In genomic region chrX:36561650-36562049, GRCm38 (mm10) we compare ENCODE assay signal across 8 mouse cellular contexts. TPM values are rescaled to one million over a fixed set of nuclear protein-coding genes. Genes with fewer than 3 reads are reported as not detected.
DNase-seq lines count a peak whose midpoint lies in the region; ATAC-seq and TF ChIP-seq lines count a peak whose summit lies in the region.

No protein-coding gene starts in this region.

- TF ChIP-seq CTCF in midbrain, postnatal 0 days (IDR thresholded peaks at IDR 0.05), result peak; percentile 77
- peak; percentile 82 for TF ChIP-seq CTCF in stomach, postnatal 0 days (IDR thresholded peaks at IDR 0.05; ENCODE audit: low read depth)

- no peak for ATAC-seq in hindbrain, embryonic 11.5 days (ENCODE audit: low FRiP score)
- ATAC-seq in hindbrain, embryonic 12.5 days (ENCODE audit: low FRiP score), result no peak
- no peak for ATAC-seq in embryonic facial prominence, embryonic 14.5 days (ENCODE audit: low read depth)
- ATAC-seq in midbrain, postnatal 0 days (ENCODE audit: low FRiP score), result no peak
- ATAC-seq in stomach, postnatal 0 days (ENCODE audit: low FRiP score, low TSS enrichment), result no peak

- H3K4me2 ChIP-seq in hindbrain, embryonic 11.5 days (replicated peaks; ENCODE audit: low read depth, low read length), result no peak overlapping the region
- no peak overlapping the region; the same call in 1 of the 2 replicates for H3K4me2 ChIP-seq in hindbrain, embryonic 12.5 days (replicated peaks)
- 0 out of 2 replicates have a peak overlapping the region, but pooled peaks have one; percentile 15 for H3K4me2 ChIP-seq in embryonic facial prominence, embryonic 14.5 days (ENCODE audit: low read depth, low read length)
- H3K4me2 ChIP-seq in midbrain, postnatal 0 days (ENCODE audit: low read depth, low read length, poor library complexity, severe bottlenecking), result no peak overlapping the region
- no peak overlapping the region for H3K4me2 ChIP-seq in stomach, postnatal 0 days (replicated peaks; ENCODE audit: low read depth)

- H3K27ac ChIP-seq in hindbrain, embryonic 11.5 days (ENCODE audit: low read depth, low read length), result no peak overlapping the region
- H3K27ac ChIP-seq in hindbrain, embryonic 12.5 days, result no peak overlapping the region
- H3K27ac ChIP-seq in embryonic facial prominence, embryonic 14.5 days (replicated peaks; ENCODE audit: low read depth, low read length), result no peak overlapping the region
- no peak overlapping the region for H3K27ac ChIP-seq in midbrain, postnatal 0 days (ENCODE audit: low read depth, low read length)
- H3K27ac ChIP-seq in stomach, postnatal 0 days (replicated peaks), result no peak overlapping the region

- TF ChIP-seq EP300 in stomach, postnatal 0 days (optimal IDR thresholded peaks at IDR 0.05), result no peak

- no peaks in the 10 kb centered on the region for H3K36me3 ChIP-seq in hindbrain, embryonic 11.5 days (ENCODE audit: control insufficient read depth, insufficient read depth, low read length)
- no peaks in the 10 kb centered on the region for H3K36me3 ChIP-seq in hindbrain, embryonic 12.5 days
- H3K36me3 ChIP-seq in embryonic facial prominence, embryonic 14.5 days (ENCODE audit: control insufficient read depth, insufficient read depth, low read length), result no peaks in the 10 kb centered on the region
- H3K36me3 ChIP-seq in midbrain, postnatal 0 days (ENCODE audit: insufficient read depth, low read length), result no peaks in the 10 kb centered on the region
- no peaks in the 10 kb centered on the region for H3K36me3 ChIP-seq in stomach, postnatal 0 days (ENCODE audit: control insufficient read depth, insufficient read depth, low read length)

- H3K9me3 ChIP-seq in hindbrain, embryonic 11.5 days (ENCODE audit: control insufficient read depth, low read length), result no peaks in the 10 kb centered on the region
- H3K9me3 ChIP-seq in hindbrain, embryonic 12.5 days (replicated peaks), result no peaks in the 10 kb centered on the region
- H3K9me3 ChIP-seq in embryonic facial prominence, embryonic 14.5 days (ENCODE audit: control insufficient read depth, low read length), result no peaks in the 10 kb centered on the region
- H3K9me3 ChIP-seq in midbrain, postnatal 0 days (ENCODE audit: low read length), result no peaks in the 10 kb centered on the region
- no peaks in the 10 kb centered on the region for H3K9me3 ChIP-seq in stomach, postnatal 0 days (ENCODE audit: control insufficient read depth, low read length)

- H3K4me3 ChIP-seq in hindbrain, embryonic 11.5 days (ENCODE audit: low read depth, low read length), result no peak overlapping the region
- H3K4me3 ChIP-seq in hindbrain, embryonic 12.5 days, result no peak overlapping the region
- H3K4me3 ChIP-seq in embryonic facial prominence, embryonic 14.5 days (ENCODE audit: low read depth, low read length), result no peak overlapping the region
- H3K4me3 ChIP-seq in midbrain, postnatal 0 days (ENCODE audit: low read depth, low read length), result no peak overlapping the region
- H3K4me3 ChIP-seq in stomach, postnatal 0 days (ENCODE audit: low read depth, low read length), result no peak overlapping the region

- no peaks in the 10 kb centered on the region for H3K4me1 ChIP-seq in hindbrain, embryonic 11.5 days (replicated peaks; ENCODE audit: control insufficient read depth, insufficient read depth, low read length)
- H3K4me1 ChIP-seq in hindbrain, embryonic 12.5 days, result no peaks in the 10 kb centered on the region
- H3K4me1 ChIP-seq in embryonic facial prominence, embryonic 14.5 days (ENCODE audit: control insufficient read depth, insufficient read depth, low read length), result no peaks in the 10 kb centered on the region
- H3K4me1 ChIP-seq in midbrain, postnatal 0 days (ENCODE audit: insufficient read depth, low read length), result no peaks in the 10 kb centered on the region
- H3K4me1 ChIP-seq in stomach, postnatal 0 days (replicated peaks; ENCODE audit: control insufficient read depth, insufficient read depth), result no peaks in the 10 kb centered on the region

- peak; percentile 81 for DNase-seq in hindbrain, embryonic 11.5 days (ENCODE audit: low spot score)
- peak; percentile 39 to 50 for DNase-seq in adrenal gland, postnatal 4 days (ENCODE audit: low spot score in 2 of 2)
- DNase-seq in embryonic facial prominence, embryonic 14.5 days (ENCODE audit: low spot score), result peak; percentile 23
- DNase-seq in heart, postnatal 4 days, result peak; percentile 79
- DNase-seq in left cerebral cortex, adult 18-20 months (ENCODE audit: low spot score in 2 of 2), result peak; percentile 71 to 74
- peak; percentile 71 for DNase-seq in midbrain, postnatal 0 days (ENCODE audit: low spot score)
- DNase-seq in stomach, postnatal 0 days (ENCODE audit: low spot score), result peak; percentile 73

- H3K27me3 ChIP-seq in hindbrain, embryonic 11.5 days (ENCODE audit: control insufficient read depth, insufficient read depth, low read length), result no peaks in the 10 kb centered on the region
- no peaks in the 10 kb centered on the region for H3K27me3 ChIP-seq in hindbrain, embryonic 12.5 days
- no peaks in the 10 kb centered on the region for H3K27me3 ChIP-seq in embryonic facial prominence, embryonic 14.5 days (replicated peaks; ENCODE audit: control insufficient read depth, insufficient read depth, low read length)
- H3K27me3 ChIP-seq in midbrain, postnatal 0 days (ENCODE audit: insufficient read depth, low read length), result no peaks in the 10 kb centered on the region
- no peaks in the 10 kb centered on the region for H3K27me3 ChIP-seq in stomach, postnatal 0 days (ENCODE audit: control insufficient read depth, insufficient read depth, low read length)

- no peak overlapping the region for H3K9ac ChIP-seq in hindbrain, embryonic 11.5 days (ENCODE audit: low read depth, low read length)
- no peak overlapping the region for H3K9ac ChIP-seq in hindbrain, embryonic 12.5 days
- no peak overlapping the region for H3K9ac ChIP-seq in embryonic facial prominence, embryonic 14.5 days (ENCODE audit: low read depth, low read length)
- H3K9ac ChIP-seq in midbrain, postnatal 0 days (replicated peaks; ENCODE audit: low read length, poor library complexity, severe bottlenecking), result no peak overlapping the region
- no peak overlapping the region for H3K9ac ChIP-seq in stomach, postnatal 0 days (ENCODE audit: low read length)

- whole genome bisulfite sequencing in hindbrain, embryonic 11.5 days, result 19% methylated on average over 7 of the region's 7 CpGs
- 21% methylated on average over 7 of the region's 7 CpGs for WGBS in hindbrain, embryonic 12.5 days
- 11% methylated on average over 7 of the region's 7 CpGs for WGBS in embryonic facial prominence, embryonic 14.5 days
- 20% methylated on average over 7 of the region's 7 CpGs for WGBS in midbrain, postnatal 0 days
- 7% methylated on average over 7 of the region's 7 CpGs for WGBS in stomach, postnatal 0 days

RNA-seq across cellular contexts. Expression of gene Pgrmc1, which starts 36.4 kb away (rescaled TPM):
- 490 and 494 TPM in 2 replicates for polyA plus RNA-seq in hindbrain, embryonic 11.5 days (2014; fragmentation: Nextera tagmentation; extraction: Ambion mirVana)
- 482 and 511 TPM in 2 replicates for polyA plus RNA-seq in hindbrain, embryonic 12.5 days (2016; fragmentation: Nextera tagmentation; extraction: Ambion mirVana)
- total RNA-seq in adrenal gland, postnatal 4 days (2021), result 100 to 1,000 TPM; 335 to 360 TPM
- polyA plus RNA-seq in embryonic facial prominence, embryonic 14.5 days (2014; fragmentation: Nextera tagmentation; extraction: Ambion mirVana), result 280 and 301 TPM in 2 replicates
- 10 to 100 TPM; 45.7 to 49.2 TPM for total RNA-seq in heart, postnatal 4 days (2021)
- total RNA-seq in left cerebral cortex, adult 18-20 months (2021), result 100 to 1,000 TPM; 288 to 323 TPM
- 521 and 534 TPM in 2 replicates for total RNA-seq in midbrain, postnatal 0 days (2014; rRNA removed)
- 763 and 773 TPM in 2 replicates for polyA plus RNA-seq in midbrain, postnatal 0 days (2015; fragmentation: Nextera tagmentation; extraction: Ambion mirVana)
- 240 and 247 TPM in 2 replicates for polyA plus RNA-seq in stomach, postnatal 0 days (2015; fragmentation: Nextera tagmentation; extraction: Ambion mirVana)

Comparison
In these comparisons a context has a peak if more than half of its experiments do, and no peak if none do; other contexts are left out.
1. DNase-seq: peak in every context shown above with its lines; median percentile 81 in hindbrain, embryonic 11.5 days; 79 in heart, postnatal 4 days; 73 in stomach, postnatal 0 days; 72 in left cerebral cortex, adult 18-20 months; 71 in midbrain, postnatal 0 days; 44 in adrenal gland, postnatal 4 days; 23 in embryonic facial prominence, embryonic 14.5 days.